Comparison of ENCODE assay signal across 8 mouse cellular contexts in genomic region chr9:49796618-49797507, GRCm38 (mm10). TPM values are rescaled to one million over a fixed set of nuclear protein-coding genes. Genes with fewer than 3 reads are reported as not detected.
DNase-seq lines count a peak whose midpoint lies in the region; ATAC-seq lines count a peak whose summit lies in the region.

No protein-coding gene starts in this region.

- peak; percentile 23 for DNase-seq in adipocyte (ENCODE audit: low spot score)
- DNase-seq in cerebellum, postnatal 25 days, result peak; percentile 84 to 89
- DNase-seq in gastrocnemius, adult 18-20 months (ENCODE audit: low spot score), result peak; percentile 31
- DNase-seq in left cerebral cortex, adult 9 months (ENCODE audit: low spot score in 2 of 2), result peak; percentile 52 to 84
- DNase-seq in right cerebral cortex, postnatal 4 days, result peak; percentile 78

- H3K4me2 ChIP-seq in hindbrain, embryonic 16.5 days (ENCODE audit: low read length), result peak overlapping the region; percentile 67

- H3K4me1 ChIP-seq in hindbrain, embryonic 16.5 days (ENCODE audit: control insufficient read depth, insufficient read depth, low read depth, low read length), result peaks cover 30% of the 10 kb centered on the region

- no peaks in the 10 kb centered on the region for H3K9me3 ChIP-seq in hindbrain, embryonic 16.5 days (ENCODE audit: control insufficient read depth, low read length)

- no peaks in the 10 kb centered on the region for H3K27me3 ChIP-seq in hindbrain, embryonic 16.5 days (replicated peaks; ENCODE audit: control insufficient read depth, insufficient read depth, low read length)

- peak overlapping the region; percentile 83 for H3K4me3 ChIP-seq in hindbrain, embryonic 16.5 days (ENCODE audit: low read length)

- no peaks in the 10 kb centered on the region for H3K36me3 ChIP-seq in hindbrain, embryonic 16.5 days (ENCODE audit: control insufficient read depth, insufficient read depth, low read length)

- H3K9ac ChIP-seq in hindbrain, embryonic 16.5 days (ENCODE audit: low read depth, low read length), result peak overlapping the region; percentile 95

- H3K27ac ChIP-seq in hindbrain, embryonic 16.5 days (ENCODE audit: low read depth, low read length), result peak overlapping the region; percentile 96

- WGBS in hindbrain, embryonic 16.5 days, result under 1% methylated on average over 51 of the region's 52 CpGs

- ATAC-seq in hindbrain, embryonic 16.5 days, result peak; percentile 77
- ATAC-seq in megakaryocyte progenitor cell, adult 5-6 weeks (replicated peaks; ENCODE audit: poor library complexity), result peak; percentile 52
- ATAC-seq in erythroid progenitor cell, adult 5-6 weeks (replicated peaks; ENCODE audit: low FRiP score, poor library complexity, severe bottlenecking), result no peak

RNA-seq across cellular contexts. Expression of gene Ncam1, which starts 1.9 kb away (rescaled TPM):
- total RNA-seq in gastrocnemius, adult 18-20 months (2021), result 10 to 100 TPM; 10.3 to 12.7 TPM
- polyA plus RNA-seq in hindbrain, embryonic 16.5 days (2015; fragmentation: Nextera tagmentation; extraction: Ambion mirVana), result 450 and 495 TPM in 2 replicates
- 24.5 and 27.4 TPM in 2 replicates for total RNA-seq in megakaryocyte progenitor cell, adult 5-6 weeks (2015)
- 16.4 and 16.5 TPM in 2 replicates for total RNA-seq in megakaryocyte progenitor cell, adult 5-6 weeks (2017)
- 7.6 and 8.0 TPM in 2 replicates for total RNA-seq in erythroid progenitor cell, adult 5-6 weeks (2015; ENCODE audit: low replicate concordance)
- total RNA-seq in erythroid progenitor cell, adult 5-6 weeks (2017; ENCODE audit: low replicate concordance), result 1.9 and 2.4 TPM in 2 replicates

Comparison
In these comparisons a context has a peak if more than half of its experiments do, and no peak if none do; other contexts are left out.
1. DNase-seq: peak in every context shown above with its lines; median percentile 86 in cerebellum, postnatal 25 days; 78 in right cerebral cortex, postnatal 4 days; 68 in left cerebral cortex, adult 9 months; 31 in gastrocnemius, adult 18-20 months; 23 in adipocyte.